Mouse (Mus musculus) kidney, adult 2 months (tissue): ENCODE results near the gene Sarm1.

Experiments used
- CTCF ChIP-seq: fragments of 200-500 bp; conservative IDR thresholded peaks from 2 replicates; pipeline ENCODE4 v1.5.1; 2011; ENCODE audit warnings: low read depth, mild to moderate bottlenecking, control low read depth, low read length, moderate library complexity, mixed read lengths; ENCODE audit not compliant: insufficient read depth, insufficient read length
- POLR2A ChIP-seq: fragments of 200-500 bp; IDR thresholded peaks from one replicate; pipeline ENCODE4 v1.6.1; 2011; ENCODE audit warnings: low read depth, low read length, control low read depth

GRCm38 (mm10) chr11:78430195-78430878, 67.2 kb downstream of the Sarm1 start:
- TF ChIP-seq CTCF (no peak), POLR2A (no peak)
